Mouse (Mus musculus): Measurements from ENCODE around the gene Pop4. TPM values are rescaled to one million over a fixed set of nuclear protein-coding genes. Genes with fewer than 3 reads are reported as not detected.
"Not testable (repeated sequence)": the region's sequence is repeated elsewhere in the genome, so short reads cannot be mapped to it uniquely, and the experiment has no call there.

Gene Pop4
- total and polyA plus RNA-seq, 3 experiments, result 33.5 to 50.0 TPM; not detected in 1

DNA sequence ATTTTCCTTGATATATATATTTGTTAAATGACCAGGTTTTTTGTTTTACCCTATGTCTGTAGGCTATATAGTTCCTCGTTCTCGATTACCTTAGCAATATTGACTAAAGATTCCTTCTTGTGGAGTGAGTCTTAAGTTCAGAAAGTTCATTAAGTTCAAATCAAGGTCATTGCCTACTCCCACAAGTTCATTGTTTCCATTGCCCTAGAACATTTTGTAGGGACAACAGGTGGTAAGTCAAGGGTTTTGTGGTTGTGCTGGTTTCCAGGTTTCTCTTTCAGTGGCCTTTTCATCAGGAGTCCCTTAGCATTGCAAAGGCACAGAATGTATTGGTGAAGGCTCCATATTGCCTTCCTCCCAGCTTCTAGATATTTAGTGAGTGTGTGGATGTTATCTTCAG, 49.4 kb upstream of the Pop4 start:
- Histone ChIP-seq H3K79me2 (ENCODE audit: control insufficient read depth, insufficient read depth, low read length, poor library complexity) (no peaks in the 10 kb centered on the region), H3K4me1 (ENCODE audit: control insufficient read depth in 1 of 2, insufficient read depth in 2 of 2, low read length in 2 of 2) (no peaks in the 10 kb centered on the region), H3K9me3 (replicated peaks; ENCODE audit: insufficient read depth, low read length) (no peaks in the 10 kb centered on the region), H3K4me3 (ENCODE audit: control insufficient read depth in 1 of 2, insufficient read depth in 1 of 2, low read depth in 2 of 2, low read length in 2 of 2) (no peak overlapping the region), H3K36me3 (ENCODE audit: control insufficient read depth in 1 of 2, insufficient read depth in 2 of 2, low read length in 2 of 2) (no peaks in the 10 kb centered on the region), H3K27me3 (ENCODE audit: control insufficient read depth in 1 of 2, insufficient read depth in 2 of 2, low read length in 2 of 2) (no peaks in the 10 kb centered on the region), H3K27ac (ENCODE audit: control insufficient read depth, low read depth, low read length) (no peak overlapping the region), H3K9ac (ENCODE audit: control insufficient read depth, low read depth, low read length, poor library complexity, severe bottlenecking) (no peak overlapping the region)
- TF ChIP-seq JUND (IDR thresholded peaks at IDR 0.05; ENCODE audit: low read depth, low read length) (no peak), HCFC1 (IDR thresholded peaks at IDR 0.05; ENCODE audit: low read depth, low read length) (no peak), TBP (IDR thresholded peaks at IDR 0.05; ENCODE audit: low read depth, low read length) (no peak), EP300 (IDR thresholded peaks at IDR 0.05; ENCODE audit: low read depth in 1 of 2, low read length in 2 of 2) (no peak), ZC3H11A (IDR thresholded peaks at IDR 0.05; ENCODE audit: low read depth, low read length) (no peak), MYB (IDR thresholded peaks at IDR 0.05; ENCODE audit: low read depth, low read length) (no peak), USF2 (IDR thresholded peaks at IDR 0.05; ENCODE audit: borderline replicate concordance in 1 of 2, insufficient read depth in 1 of 2, low read depth in 1 of 2, low read length in 2 of 2) (no peak), POLR2AphosphoS5 (IDR thresholded peaks at IDR 0.05; ENCODE audit: borderline replicate concordance, low read depth, low read length) (no peak), CHD2 (IDR thresholded peaks at IDR 0.05; ENCODE audit: low read length) (no peak), ELF1 (IDR thresholded peaks at IDR 0.05; ENCODE audit: low read depth, low read length) (no peak), MAFK (IDR thresholded peaks at IDR 0.05; ENCODE audit: borderline replicate concordance, low read depth, low read length) (no peak), NRF1 (IDR thresholded peaks at IDR 0.05; ENCODE audit: insufficient read depth, low read depth, low read length, poor library complexity, severe bottlenecking) (no peak), UBTF (IDR thresholded peaks at IDR 0.05; ENCODE audit: borderline replicate concordance, insufficient read depth, low read depth, low read length) (no peak)
- no peak for DNase-seq (ENCODE audit: low read depth, low spot score)

- not testable (repeated sequence) for H3K36me3 ChIP-seq (ENCODE audit: control insufficient read depth in 1 of 2, insufficient read depth in 2 of 2, low read length in 2 of 2); H3K27ac ChIP-seq (ENCODE audit: control insufficient read depth, low read depth, low read length); DNase-seq (ENCODE audit: low read depth, low spot score); H3K27me3 ChIP-seq (ENCODE audit: control insufficient read depth in 1 of 2, insufficient read depth in 2 of 2, low read length in 2 of 2); H3K4me3 ChIP-seq (ENCODE audit: control insufficient read depth in 1 of 2, insufficient read depth in 1 of 2, low read depth in 2 of 2, low read length in 2 of 2); H3K79me2 ChIP-seq (ENCODE audit: control insufficient read depth, insufficient read depth, low read length, poor library complexity); H3K9me3 ChIP-seq (replicated peaks; ENCODE audit: insufficient read depth, low read length); H3K9ac ChIP-seq (ENCODE audit: control insufficient read depth, low read depth, low read length, poor library complexity, severe bottlenecking); H3K4me1 ChIP-seq (ENCODE audit: control insufficient read depth in 1 of 2, insufficient read depth in 2 of 2, low read length in 2 of 2)
- TF ChIP-seq CTCF (IDR thresholded peaks at IDR 0.05 in 2 of 3, conservative IDR thresholded peaks at IDR 0.05 in 1 of 3; ENCODE audit: control insufficient read depth in 1 of 3, insufficient read depth in 1 of 3, low read depth in 2 of 3, low read length in 3 of 3, poor library complexity in 1 of 3, severe bottlenecking in 1 of 3), result 0 out of 6 replicates have a peak, but pooled peaks of 1 of the 3 experiments have one; percentile 4
These were observed 11.0 kb upstream of the Pop4 start for GRCm38 (mm10) chr7:38282192-38282591.

DNA sequence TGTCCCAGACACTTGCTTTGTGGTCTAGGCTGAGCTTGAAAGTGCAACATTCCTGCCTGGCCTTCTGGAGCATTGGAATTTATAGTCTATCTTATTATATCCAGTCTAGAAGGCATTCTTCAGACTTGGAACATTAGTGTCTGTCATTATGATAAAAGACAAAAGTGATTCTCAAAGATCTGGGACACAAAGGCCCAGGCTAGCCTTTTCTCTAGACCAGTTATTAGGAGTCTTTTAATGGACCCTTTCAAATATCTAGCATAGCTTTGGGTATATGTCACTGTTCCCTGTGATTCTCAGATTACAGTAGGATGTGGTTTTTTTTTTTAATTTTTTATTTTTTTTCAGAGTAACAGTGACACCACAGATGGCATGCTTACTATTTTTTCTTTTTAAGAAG, 1.3 kb upstream of the Pop4 start:
- H3K4me1 ChIP-seq (ENCODE audit: control insufficient read depth in 1 of 2, insufficient read depth in 2 of 2, low read length in 2 of 2), result 0 out of 4 replicates have a peak, but pooled peaks cover 0 to 2% of the 10 kb centered on the region in 2 experiments
- no peak overlapping the region for H3K4me3 ChIP-seq (ENCODE audit: control insufficient read depth in 1 of 2, insufficient read depth in 1 of 2, low read depth in 2 of 2, low read length in 2 of 2)
- peaks cover 0 to 4% of the 10 kb centered on the region in 2 experiments; a peak in 1 of 4 replicates for H3K36me3 ChIP-seq (ENCODE audit: control insufficient read depth in 1 of 2, insufficient read depth in 2 of 2, low read length in 2 of 2)
- H3K9ac ChIP-seq (ENCODE audit: control insufficient read depth, low read depth, low read length, poor library complexity, severe bottlenecking), result no peak overlapping the region
- no peak for DNase-seq (ENCODE audit: low read depth, low spot score)
- no peak overlapping the region for H3K27ac ChIP-seq (ENCODE audit: control insufficient read depth, low read depth, low read length)
- H3K27me3 ChIP-seq (ENCODE audit: control insufficient read depth in 1 of 2, insufficient read depth in 2 of 2, low read length in 2 of 2), result no peaks in the 10 kb centered on the region
- no peaks in the 10 kb centered on the region for H3K9me3 ChIP-seq (replicated peaks; ENCODE audit: insufficient read depth, low read length)
- peaks cover 13% of the 10 kb centered on the region for H3K79me2 ChIP-seq (ENCODE audit: control insufficient read depth, insufficient read depth, low read length, poor library complexity)
- TF ChIP-seq USF1 (IDR thresholded peaks at IDR 0.05; ENCODE audit: low read depth, low read length), result no peak
- TF ChIP-seq MEF2A (IDR thresholded peaks at IDR 0.05; ENCODE audit: extremely low read depth, insufficient replicate concordance, low read depth, low read length, poor library complexity, severe bottlenecking), result no peak
- TF ChIP-seq MAFK (IDR thresholded peaks at IDR 0.05; ENCODE audit: borderline replicate concordance, low read depth, low read length), result no peak
- no peak for TF ChIP-seq JUND (IDR thresholded peaks at IDR 0.05; ENCODE audit: low read depth, low read length)
- TF ChIP-seq HCFC1 (IDR thresholded peaks at IDR 0.05; ENCODE audit: low read depth, low read length), result no peak
- no peak for TF ChIP-seq TAL1 (IDR thresholded peaks at IDR 0.05; ENCODE audit: low read length)
- TF ChIP-seq ZNF384 (IDR thresholded peaks at IDR 0.05; ENCODE audit: low read depth, low read length), result no peak
- TF ChIP-seq TBP (IDR thresholded peaks at IDR 0.05; ENCODE audit: low read depth, low read length), result no peak
- no peak for TF ChIP-seq MYC (IDR thresholded peaks at IDR 0.05; ENCODE audit: low read depth, low read length)
- TF ChIP-seq NELFE (IDR thresholded peaks at IDR 0.05; ENCODE audit: low read depth, low read length), result no peak
- no peak for TF ChIP-seq SIN3A (IDR thresholded peaks at IDR 0.05; ENCODE audit: low read length)
- TF ChIP-seq ETS1 (IDR thresholded peaks at IDR 0.05; ENCODE audit: low read depth, low read length), result no peak
- TF ChIP-seq KAT2A (conservative IDR thresholded peaks at IDR 0.05; ENCODE audit: low read depth, low read length), result no peak
- TF ChIP-seq USF2 (IDR thresholded peaks at IDR 0.05; ENCODE audit: borderline replicate concordance in 1 of 2, insufficient read depth in 1 of 2, low read depth in 1 of 2, low read length in 2 of 2), result no peak
- TF ChIP-seq POLR2AphosphoS5 (IDR thresholded peaks at IDR 0.05; ENCODE audit: borderline replicate concordance, low read depth, low read length), result no peak
- TF ChIP-seq GABPA (IDR thresholded peaks at IDR 0.05; ENCODE audit: low read depth, low read length), result no peak
